Mouse (Mus musculus) ES-E14 (cell line): ENCODE results near the gene Commd1.

Experiments used
- ZC3H11A ChIP-seq: IDR thresholded peaks from 2 replicates; pipeline ENCODE4 v1.6.1; 2012; ENCODE audit warnings: low read depth, mild to moderate bottlenecking, inconsistent platforms, low read length, borderline replicate concordance
- ZNF384 ChIP-seq: IDR thresholded peaks from 2 replicates; pipeline ENCODE4 v1.6.1; 2012; ENCODE audit warnings: low read depth, low read length, inconsistent platforms

DNA sequence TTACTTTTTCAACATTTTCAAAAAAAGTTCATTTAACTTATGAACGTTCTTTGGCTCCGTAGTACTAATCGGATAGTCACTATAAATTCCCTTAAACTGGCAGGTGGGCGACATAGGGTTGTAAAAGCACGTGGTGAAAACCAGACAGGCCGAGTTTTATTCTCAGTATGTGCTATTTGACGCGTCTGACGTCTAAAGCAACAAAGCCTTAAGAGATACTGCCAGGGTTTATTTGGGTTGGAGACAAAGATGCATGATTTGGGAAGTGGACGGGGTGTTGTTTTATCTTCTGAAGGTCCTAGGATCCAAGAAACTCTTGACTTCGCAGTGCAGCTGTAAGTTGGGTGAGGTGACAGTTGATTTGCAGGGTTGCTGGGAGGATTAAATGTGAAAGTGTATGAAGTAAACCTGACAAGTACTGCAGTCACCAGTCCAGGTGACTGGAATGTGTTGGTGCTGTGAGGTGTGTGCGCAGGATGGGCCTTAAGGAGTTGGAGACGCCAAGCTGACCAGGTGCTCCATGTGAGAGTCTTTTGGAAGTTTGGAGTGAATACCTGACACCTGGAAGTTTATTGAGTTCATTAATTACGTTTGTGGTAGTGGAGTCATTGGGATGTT lies 9.1 kb upstream of the Commd1 start:
- no peak for TF ChIP-seq ZNF384
- TF ChIP-seq ZC3H11A: no peak
